Mouse (Mus musculus) kidney, adult 2 months (tissue): Measurements from ENCODE around the gene Ift22.

ENCODE experiments used
- CTCF ChIP-seq: fragments of 200-500 bp; conservative IDR thresholded peaks from 2 replicates; pipeline ENCODE4 v1.5.1; 2011; ENCODE audit warnings: low read depth, mild to moderate bottlenecking, control low read depth, low read length, moderate library complexity, mixed read lengths; ENCODE audit not compliant: insufficient read depth, insufficient read length
- POLR2A ChIP-seq: fragments of 200-500 bp; IDR thresholded peaks from one replicate; pipeline ENCODE4 v1.6.1; 2011; ENCODE audit warnings: low read depth, low read length, control low read depth

GRCm38 (mm10) chr5:136863961-136864674 is 43.8 kb upstream of the Ift22 start:
- TF ChIP-seq CTCF (no peak), POLR2A (no peak)
